Mouse (Mus musculus): ENCODE results near the gene Mkrn2. TPM values are rescaled to one million over a fixed set of nuclear protein-coding genes. Genes with fewer than 3 reads are reported as not detected.

The Mkrn2 gene
- 28.6 and 32.0 TPM in 2 replicates for polyA plus RNA-seq (2012; rRNA removed)

DNA sequence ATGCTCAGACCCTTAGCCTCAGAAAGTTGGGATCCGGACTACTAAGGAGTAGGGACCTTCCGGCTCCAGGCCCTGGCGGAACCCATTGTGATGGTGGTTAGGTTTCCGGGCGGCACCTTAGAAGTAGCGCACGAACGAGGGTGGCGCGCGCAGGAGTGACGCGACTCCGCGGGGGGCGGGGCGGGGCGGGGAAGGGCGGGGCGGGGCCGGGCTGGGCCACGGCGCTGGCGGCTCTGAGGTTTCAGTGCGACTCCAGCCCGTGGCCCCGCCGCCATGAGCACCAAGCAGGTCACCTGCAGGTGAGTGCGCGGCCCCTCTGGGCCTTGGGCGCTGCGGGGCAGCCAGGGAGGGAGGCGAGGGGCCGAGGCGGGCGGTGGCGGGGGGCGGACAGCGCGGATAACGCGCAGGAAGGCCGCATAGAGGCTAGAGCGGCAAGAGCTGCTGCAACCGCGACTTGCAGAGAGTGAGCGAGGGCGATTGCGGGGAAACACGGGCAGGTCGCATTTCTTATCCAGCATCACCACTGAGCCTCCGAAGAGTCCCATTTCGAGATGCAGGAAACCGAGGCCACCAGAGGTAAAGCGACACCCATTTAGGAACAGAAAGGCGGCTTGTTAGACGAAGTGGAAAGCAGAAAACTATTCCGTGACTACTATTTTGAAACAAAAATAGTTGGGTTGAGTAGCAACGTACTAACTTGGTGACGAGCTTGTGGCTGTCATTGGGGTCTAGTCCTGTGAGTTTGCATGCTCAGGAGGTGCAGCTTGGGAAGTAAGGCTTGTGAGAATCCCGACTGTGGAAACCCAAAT, at the start of gene Mkrn2:
TSS of gene Mkrn2 (plus strand) at position 188 of the 809 bp plus-strand sequence.

DNA sequence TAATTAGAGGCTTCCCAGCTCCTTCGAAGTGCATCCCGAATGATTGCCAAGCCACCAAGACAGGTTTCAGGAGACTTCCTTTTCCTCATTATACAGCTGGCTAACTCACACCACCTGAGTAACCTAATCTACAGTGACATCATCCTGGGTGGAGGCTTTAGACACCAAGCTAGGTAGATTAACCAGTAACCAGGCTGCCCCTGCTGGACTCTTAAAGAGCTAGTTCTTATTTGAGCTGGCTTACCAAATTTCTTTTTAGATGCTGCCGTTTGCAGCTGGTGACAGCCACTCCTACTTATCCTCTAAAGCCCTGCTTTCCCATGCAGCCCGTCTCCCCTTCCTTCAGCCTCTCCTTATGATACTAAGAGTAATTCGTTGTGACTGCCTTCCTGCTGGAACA, 9.2 kb upstream of the Mkrn2 start, which contains the start of gene Mkrn2os:
TSS of gene Mkrn2os (minus strand) at position 119 of the 400 bp plus-strand sequence.

Other genes with a start within 250 kb of the Mkrn2 start
- 0.52 TPM in 2 replicates for gene Pparg, start 241.0 kb upstream of the Mkrn2 start, polyA plus RNA-seq (2012; rRNA removed)
- gene Tsen2, start 57.2 kb upstream of the Mkrn2 start, polyA plus RNA-seq (2012; rRNA removed) = 25.7 and 28.2 TPM in 2 replicates
- 0.09 and 0.16 TPM in 2 replicates for gene Mkrn2os, start 9.3 kb upstream of the Mkrn2 start, polyA plus RNA-seq (2012; rRNA removed)
- gene Raf1, start 74.7 kb downstream of the Mkrn2 start, polyA plus RNA-seq (2012; rRNA removed) = 240 and 245 TPM in 2 replicates
- 1.5 TPM in 2 replicates for gene Tmem40, start 160.5 kb downstream of the Mkrn2 start, polyA plus RNA-seq (2012; rRNA removed)
- gene Cand2, start 172.6 kb downstream of the Mkrn2 start, polyA plus RNA-seq (2012; rRNA removed) = 14.4 and 15.2 TPM in 2 replicates
- gene Rpl32, start 206.8 kb downstream of the Mkrn2 start, polyA plus RNA-seq (2012; rRNA removed) = 1,760 and 1,858 TPM in 2 replicates
- 4.2 and 4.4 TPM in 2 replicates for gene Efcab12, start 236.5 kb downstream of the Mkrn2 start, polyA plus RNA-seq (2012; rRNA removed)

All from central nervous system, embryonic 18 days (tissue).